Mouse (Mus musculus) intestine, embryonic 14.5 days (tissue): ENCODE measurements around the gene Myh14. TPM values are rescaled to one million over a fixed set of nuclear protein-coding genes. Genes with fewer than 3 reads are reported as not detected.
A peak's percentile ranks its signal among the peaks of the same experiment; 100 is the strongest.

Source experiments
- ATAC-seq: fragments of 200-750 bp; cut with Nextera tagmentation; replicated peaks from 2 replicates; pipeline ENCODE4 v1.8.0; 2017; ENCODE audit warnings: low read depth, moderate number of reproducible peaks, moderate TSS enrichment, moderate library complexity; ENCODE audit not compliant: low FRiP score, low TSS enrichment
- DNase-seq: peaks from one replicate; pipeline ENCODE4 v3.0.0-alpha.2; 2018; ENCODE audit warnings: low spot score
- H3K27ac ChIP-seq: fragments of 300-500 bp; sonication (generic); 2 replicates; pipeline ENCODE4 v1.5.1; 2014; ENCODE audit warnings: low read depth, mild to moderate bottlenecking, control low read depth
- H3K27me3 ChIP-seq: fragments of 300-500 bp; sonication (generic); replicated peaks from 2 replicates; pipeline ENCODE4 v1.6.1; 2014; ENCODE audit warnings: low read length, control low read depth; ENCODE audit not compliant: control insufficient read depth, insufficient read depth
- H3K36me3 ChIP-seq: fragments of 300-500 bp; sonication (generic); 2 replicates; pipeline ENCODE4 v1.6.1; 2014; ENCODE audit warnings: low read length, control low read depth; ENCODE audit not compliant: control insufficient read depth, insufficient read depth
- H3K4me1 ChIP-seq: fragments of 300-500 bp; sonication (generic); replicated peaks from 2 replicates; pipeline ENCODE4 v1.6.1; 2014; ENCODE audit warnings: low read length, control low read depth, mixed read lengths; ENCODE audit not compliant: control insufficient read depth, insufficient read depth
- H3K4me2 ChIP-seq: fragments of 300-500 bp; sonication (generic); 2 replicates; pipeline ENCODE4 v1.6.1; 2014; ENCODE audit warnings: low read length
- H3K4me3 ChIP-seq: fragments of 300-500 bp; sonication (generic); 2 replicates; pipeline ENCODE4 v1.5.1; 2014; ENCODE audit warnings: low read depth, low read length, control low read depth, mixed read lengths
- H3K9ac ChIP-seq: fragments of 300-500 bp; sonication (generic); 2 replicates; pipeline ENCODE4 v1.6.1; 2014; ENCODE audit warnings: mild to moderate bottlenecking, low read length
- H3K9me3 ChIP-seq: fragments of 300-500 bp; sonication (generic); 2 replicates; pipeline ENCODE4 v1.6.1; 2016; ENCODE audit warnings: low read length, control low read depth; ENCODE audit not compliant: control insufficient read depth
- WGBS: fragments of 180-500 bp; shearing (Covaris S2); extraction: QIAGEN DNeasy Blood & Tissue Kit; methylation state at CpG from one replicate; pipeline ENCODE4 v1.1.7; 2014; 5-methylcytosine and 5-hydroxymethylcytosine counted together
- polyA plus RNA-seq: library from polyadenylated mRNA; unstranded; fragments of >200 nt; fragmentation: Nextera tagmentation; extraction: Ambion mirVana; gene quantifications from 2 replicates; pipeline ENCODE4 v1.2.1, GENCODE M21; 2014

Myh14 gene
- polyA plus RNA-seq, 1 experiment from 2014 or later: 33.4 TPM

- WGBS: 5% methylated on average over 4 of the region's 4 CpGs
- H3K4me3 ChIP-seq: no peak overlapping the region
- H3K27ac ChIP-seq: no peak overlapping the region
- H3K9ac ChIP-seq: no peak overlapping the region
- H3K27me3 ChIP-seq: peaks cover 10% of the 10 kb centered on the region
- ATAC-seq (no peak), DNase-seq (peak; percentile 73)
- no peak overlapping the region for H3K4me2 ChIP-seq
- no peaks in the 10 kb centered on the region for H3K4me1 ChIP-seq
- H3K36me3 ChIP-seq: no peaks in the 10 kb centered on the region
- no peaks in the 10 kb centered on the region for H3K9me3 ChIP-seq
Observed at GRCm38 (mm10) chr7:44649990-44650389, 20.7 kb downstream of the Myh14 start.

- 58% methylated on average over 8 of the region's 8 CpGs for WGBS
- H3K27me3 ChIP-seq: peaks cover 19% of the 10 kb centered on the region
- DNase-seq (no peak), ATAC-seq (no peak)
- H3K36me3 ChIP-seq: no peaks in the 10 kb centered on the region
- no peak overlapping the region for H3K9ac ChIP-seq
- H3K9me3 ChIP-seq: no peaks in the 10 kb centered on the region
- no peak overlapping the region for H3K4me3 ChIP-seq
- no peaks in the 10 kb centered on the region for H3K4me1 ChIP-seq
- H3K4me2 ChIP-seq: no peak overlapping the region
- no peak overlapping the region for H3K27ac ChIP-seq
Observed at GRCm38 (mm10) chr7:44649094-44649610, 21.5 kb downstream of the Myh14 start.

- no peak overlapping the region for H3K4me3 ChIP-seq
- 46% methylated on average over 10 of the region's 10 CpGs for WGBS
- H3K36me3 ChIP-seq: no peaks in the 10 kb centered on the region
- DNase-seq: no peak
- H3K4me2 ChIP-seq: no peak overlapping the region
- ATAC-seq: no peak
- H3K4me1 ChIP-seq: no peaks in the 10 kb centered on the region
- no peak overlapping the region for H3K27ac ChIP-seq
- H3K9me3 ChIP-seq: no peaks in the 10 kb centered on the region
- no peak overlapping the region for H3K9ac ChIP-seq
- peaks cover 19% of the 10 kb centered on the region for H3K27me3 ChIP-seq
Observed at GRCm38 (mm10) chr7:44647729-44648128, 22.9 kb downstream of the Myh14 start.

GRCm38 (mm10) chr7:44647042-44647724, 23.5 kb downstream of the Myh14 start:
- 53% methylated on average over 7 of the region's 7 CpGs for WGBS
- Histone ChIP-seq H3K9me3 (no peaks in the 10 kb centered on the region), H3K27ac (no peak overlapping the region), H3K4me3 (no peak overlapping the region), H3K27me3 (peaks cover 20% of the 10 kb centered on the region), H3K9ac (no peak overlapping the region), H3K4me1 (no peaks in the 10 kb centered on the region), H3K36me3 (no peaks in the 10 kb centered on the region), H3K4me2 (no peak overlapping the region)
- DNase-seq (peak; percentile 78), ATAC-seq (0 out of 2 replicates have a peak, but pooled peaks have one; percentile 55)

- Histone ChIP-seq H3K9ac (no peak overlapping the region), H3K4me2 (no peak overlapping the region), H3K9me3 (no peaks in the 10 kb centered on the region), H3K36me3 (no peaks in the 10 kb centered on the region), H3K27me3 (peaks cover 33% of the 10 kb centered on the region), H3K27ac (no peak overlapping the region), H3K4me3 (no peak overlapping the region), H3K4me1 (no peaks in the 10 kb centered on the region)
- 37% methylated on average over 15 of the region's 15 CpGs for WGBS
- DNase-seq (no peak), ATAC-seq (no peak)
Observed at GRCm38 (mm10) chr7:44645951-44646350, 24.7 kb downstream of the Myh14 start.

GRCm38 (mm10) chr7:44645256-44645655, 25.4 kb downstream of the Myh14 start:
- Histone ChIP-seq H3K4me3 (no peak overlapping the region), H3K36me3 (no peaks in the 10 kb centered on the region), H3K27ac (no peak overlapping the region), H3K9me3 (no peaks in the 10 kb centered on the region), H3K9ac (no peak overlapping the region), H3K4me2 (no peak overlapping the region), H3K4me1 (no peaks in the 10 kb centered on the region), H3K27me3 (peaks cover 40% of the 10 kb centered on the region)
- WGBS: 87% methylated on average over 5 of the region's 5 CpGs
- DNase-seq (no peak), ATAC-seq (no peak)

- 33% methylated on average over 8 of the region's 8 CpGs for WGBS
- H3K36me3 ChIP-seq: no peaks in the 10 kb centered on the region
- no peak overlapping the region for H3K27ac ChIP-seq
- H3K4me2 ChIP-seq: no peak overlapping the region
- H3K4me3 ChIP-seq: no peak overlapping the region
- ATAC-seq: no peak
- H3K9ac ChIP-seq: no peak overlapping the region
- DNase-seq: no peak
- no peaks in the 10 kb centered on the region for H3K9me3 ChIP-seq
- no peaks in the 10 kb centered on the region for H3K4me1 ChIP-seq
- peaks cover 64% of the 10 kb centered on the region for H3K27me3 ChIP-seq
Observed at GRCm38 (mm10) chr7:44641887-44642286, 28.8 kb downstream of the Myh14 start.

- H3K4me1 ChIP-seq: no peaks in the 10 kb centered on the region
- peaks cover 62% of the 10 kb centered on the region for H3K27me3 ChIP-seq
- DNase-seq: no peak
- no peaks in the 10 kb centered on the region for H3K36me3 ChIP-seq
- H3K9ac ChIP-seq: no peak overlapping the region
- H3K27ac ChIP-seq: no peak overlapping the region
- WGBS: 19% methylated on average over 25 of the region's 25 CpGs
- H3K4me3 ChIP-seq: no peak overlapping the region
- peak overlapping the region; percentile 28; the same call in 1 of the 2 replicates for H3K4me2 ChIP-seq
- no peak for ATAC-seq
- no peaks in the 10 kb centered on the region for H3K9me3 ChIP-seq
Observed at GRCm38 (mm10) chr7:44640843-44641605, 29.6 kb downstream of the Myh14 start.
